Mouse (Mus musculus) midbrain, embryonic 15.5 days (tissue): Measurements from ENCODE around the gene Cadps. TPM values are rescaled to one million over a fixed set of nuclear protein-coding genes. Genes with fewer than 3 reads are reported as not detected.

Experiments used
- ATAC-seq: fragments of 200-750 bp; cut with Nextera tagmentation; replicated peaks from 2 replicates; pipeline ENCODE4 v1.8.0; 2017; ENCODE audit warnings: moderate TSS enrichment
- H3K27ac ChIP-seq: fragments of 300-500 bp; sonication (generic); 2 replicates; pipeline ENCODE4 v1.5.1; 2015; ENCODE audit warnings: mild to moderate bottlenecking, inconsistent platforms
- H3K27me3 ChIP-seq: fragments of 300-500 bp; sonication (generic); replicated peaks from 2 replicates; pipeline ENCODE4 v1.6.1; 2015; ENCODE audit warnings: inconsistent platforms
- H3K36me3 ChIP-seq: fragments of 300-500 bp; sonication (generic); replicated peaks from 2 replicates; pipeline ENCODE4 v1.6.1; 2015; ENCODE audit warnings: inconsistent platforms
- H3K4me1 ChIP-seq: fragments of 300-500 bp; sonication (generic); 2 replicates; pipeline ENCODE4 v1.6.1; 2015; ENCODE audit warnings: inconsistent platforms
- H3K4me2 ChIP-seq: fragments of 300-500 bp; sonication (generic); 2 replicates; pipeline ENCODE4 v1.6.1; 2015; ENCODE audit warnings: inconsistent platforms, mild to moderate bottlenecking, moderate library complexity
- H3K4me3 ChIP-seq: fragments of 300-500 bp; sonication (generic); 2 replicates; pipeline ENCODE4 v1.5.1; 2015; ENCODE audit warnings: mild to moderate bottlenecking, inconsistent platforms
- H3K9ac ChIP-seq: fragments of 300-500 bp; sonication (generic); 2 replicates; pipeline ENCODE4 v1.6.1; 2015; ENCODE audit warnings: mild to moderate bottlenecking, inconsistent platforms
- H3K9me3 ChIP-seq: fragments of 300-500 bp; sonication (generic); 2 replicates; pipeline ENCODE4 v1.6.1; 2016; ENCODE audit warnings: inconsistent platforms
- WGBS: fragments of 180-500 bp; shearing (Covaris S2); methylation state at CpG from one replicate; pipeline ENCODE4 v1.1.7; 2015; ENCODE audit warnings: mixed read lengths; 5-methylcytosine and 5-hydroxymethylcytosine counted together
- polyA plus RNA-seq: library from polyadenylated mRNA; unstranded; fragments of >200 nt; fragmentation: Nextera tagmentation; extraction: Ambion mirVana; gene quantifications from 2 replicates; pipeline ENCODE4 v1.2.1, GENCODE M21; 2015

Gene Cadps
- polyA plus RNA-seq, 1 experiment from 2014 or later = 43.8 TPM

DNA sequence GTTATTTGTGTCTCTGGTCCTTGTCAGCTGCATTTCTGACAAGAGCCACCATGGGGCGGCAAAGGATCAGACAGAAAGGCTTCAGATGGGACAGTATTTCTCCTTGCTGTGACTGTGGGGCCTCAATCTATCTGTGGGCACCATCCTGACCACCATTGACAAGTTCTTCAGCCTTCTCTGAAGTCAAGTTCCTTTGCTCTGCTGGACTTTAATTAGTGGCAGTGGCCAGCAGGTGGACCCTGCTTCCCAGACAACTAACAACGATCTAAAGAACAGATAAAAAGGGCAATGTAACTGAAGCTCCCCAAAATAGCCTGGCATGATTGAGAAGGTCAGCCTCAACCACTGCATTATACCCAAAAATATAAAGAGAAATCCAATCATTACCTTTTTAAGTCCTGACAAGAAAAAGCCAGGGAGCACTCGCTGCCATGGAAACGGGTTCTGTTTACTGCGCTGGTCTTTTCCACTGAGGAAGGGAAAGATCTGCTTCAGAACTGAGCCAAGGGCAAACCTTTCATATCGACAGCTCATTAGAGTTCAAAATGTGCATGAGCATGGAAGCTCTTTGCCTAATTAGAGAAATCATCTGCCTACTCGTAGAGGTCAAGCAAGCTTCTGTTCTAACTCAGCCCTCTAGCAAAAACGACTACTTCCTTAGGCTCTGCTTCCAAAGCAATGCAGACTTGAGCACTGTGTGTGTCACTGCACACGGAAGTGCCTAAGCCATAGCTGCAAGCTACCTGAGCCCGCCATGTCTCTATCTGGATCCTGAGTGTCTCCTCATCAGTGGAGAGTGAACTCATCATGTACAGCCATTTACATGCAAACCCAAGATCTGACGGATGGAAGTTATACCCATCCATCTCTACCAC, 198.4 kb downstream of the Cadps start:
- H3K4me2 ChIP-seq = no peak overlapping the region
- ATAC-seq = peak; percentile 85
- no peak overlapping the region for H3K9ac ChIP-seq
- 64% methylated on average over 11 of the region's 11 CpGs for WGBS
- H3K27me3 ChIP-seq = no peaks in the 10 kb centered on the region
- no peaks in the 10 kb centered on the region for H3K9me3 ChIP-seq
- peaks cover 16% of the 10 kb centered on the region for H3K4me1 ChIP-seq
- H3K36me3 ChIP-seq = no peaks in the 10 kb centered on the region
- H3K4me3 ChIP-seq = no peak overlapping the region
- peak overlapping the region; percentile 30; the same call in 1 of the 2 replicates for H3K27ac ChIP-seq

DNA sequence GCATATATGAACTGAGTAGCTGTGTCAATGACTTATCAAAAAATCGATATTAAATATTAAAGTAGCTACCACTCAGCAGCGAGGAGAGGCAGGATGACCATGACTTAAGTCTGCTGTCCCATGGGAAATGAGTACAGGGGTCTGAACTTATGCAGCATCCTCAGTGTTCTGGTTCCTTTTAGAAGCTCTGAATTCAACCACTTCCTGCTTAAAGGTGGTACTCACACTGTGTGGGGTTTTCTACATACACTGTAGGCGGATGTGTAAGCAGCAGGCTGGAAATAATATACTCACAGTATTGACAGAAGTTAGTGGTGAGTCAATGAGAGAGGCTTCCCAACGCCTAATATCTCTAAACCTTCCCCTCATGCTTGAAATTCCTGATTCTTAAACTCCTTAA, 215.9 kb downstream of the Cadps start:
- no peak overlapping the region for H3K4me2 ChIP-seq
- WGBS = 75% methylated on average over 4 of the region's 4 CpGs
- no peak overlapping the region for H3K9ac ChIP-seq
- H3K36me3 ChIP-seq = no peaks in the 10 kb centered on the region
- no peaks in the 10 kb centered on the region for H3K9me3 ChIP-seq
- H3K27me3 ChIP-seq = no peaks in the 10 kb centered on the region
- ATAC-seq = no peak
- H3K27ac ChIP-seq = no peak overlapping the region
- H3K4me3 ChIP-seq = no peak overlapping the region
- H3K4me1 ChIP-seq = no peaks in the 10 kb centered on the region

DNA sequence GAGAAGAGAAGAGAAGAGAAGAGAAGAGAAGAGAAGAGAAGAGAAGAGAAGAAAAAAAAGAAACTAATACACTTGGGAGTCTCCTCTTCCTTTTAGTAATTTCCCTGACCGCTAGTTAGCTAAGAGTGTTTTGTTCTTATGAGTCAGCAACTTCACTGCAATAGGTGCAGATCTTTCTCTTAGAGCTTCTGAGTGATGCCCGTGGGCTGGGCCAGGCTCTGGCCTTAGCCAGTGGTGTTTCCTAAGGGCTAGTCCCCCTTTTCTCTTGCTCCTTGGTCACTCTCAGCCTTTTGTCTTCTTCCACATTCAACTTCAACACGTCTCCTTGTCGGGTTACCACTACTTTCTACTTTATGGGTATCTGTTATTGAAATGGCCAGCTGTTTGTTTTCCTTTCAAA, 216.7 kb downstream of the Cadps start:
- H3K27ac ChIP-seq = no peak overlapping the region

DNA sequence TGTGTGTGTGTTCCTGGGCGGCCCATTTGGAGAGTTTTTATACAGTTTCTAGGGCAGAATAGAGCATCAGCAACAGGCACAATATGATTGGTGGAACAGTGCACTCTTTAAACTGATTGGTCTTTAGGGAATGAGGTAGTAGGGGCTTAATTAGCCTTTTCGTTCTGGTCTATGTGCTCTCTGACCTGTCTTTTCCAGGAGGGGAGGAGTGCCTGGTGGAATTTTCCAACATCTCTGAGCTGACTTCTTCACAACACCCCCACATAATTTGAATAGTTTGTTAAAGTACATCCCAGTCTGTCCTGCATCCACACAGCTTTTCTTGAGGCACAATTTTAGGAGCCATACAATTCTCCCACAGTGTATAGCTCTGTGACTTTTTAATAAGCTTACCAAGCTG, 220.8 kb downstream of the Cadps start:
- Histone ChIP-seq H3K36me3 (no peaks in the 10 kb centered on the region), H3K9me3 (no peaks in the 10 kb centered on the region), H3K27ac (no peak overlapping the region), H3K4me1 (no peaks in the 10 kb centered on the region), H3K27me3 (no peaks in the 10 kb centered on the region), H3K4me3 (no peak overlapping the region), H3K4me2 (no peak overlapping the region), H3K9ac (no peak overlapping the region)
- no peak for ATAC-seq
- 88% methylated on average over 2 of the region's 2 CpGs for WGBS

More for the DNA sequence above, 216.7 kb downstream of the Cadps start:
- ATAC-seq = no peak
- Histone ChIP-seq H3K9ac (no peak overlapping the region), H3K4me3 (no peak overlapping the region), H3K4me1 (no peaks in the 10 kb centered on the region), H3K4me2 (no peak overlapping the region), H3K36me3 (no peaks in the 10 kb centered on the region), H3K9me3 (no peaks in the 10 kb centered on the region), H3K27me3 (no peaks in the 10 kb centered on the region)
- WGBS = 83% methylated on average over 4 of the region's 4 CpGs

DNA sequence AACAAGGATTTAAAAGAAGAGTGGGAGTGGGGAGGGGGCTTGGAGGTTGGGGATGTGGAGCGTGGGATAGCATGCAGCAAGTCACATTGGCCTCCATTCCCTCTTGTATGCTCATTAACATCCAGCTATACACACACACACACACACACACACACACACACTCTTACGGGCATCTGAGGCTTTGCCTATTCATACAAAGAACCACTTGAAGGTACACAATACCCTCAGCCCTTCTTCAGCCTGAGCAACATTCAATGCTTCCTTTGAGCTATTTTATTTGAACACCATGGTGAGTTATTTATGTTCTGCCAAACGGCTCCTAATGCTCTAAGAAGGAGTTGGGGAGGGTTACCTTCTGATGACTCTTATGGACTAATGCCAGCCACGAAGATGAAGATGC, 227.6 kb downstream of the Cadps start:
- Histone ChIP-seq H3K27ac (no peak overlapping the region), H3K9me3 (no peaks in the 10 kb centered on the region), H3K4me2 (no peak overlapping the region), H3K36me3 (peaks cover 4% of the 10 kb centered on the region; the same call in 1 of the 2 replicates), H3K4me3 (no peak overlapping the region), H3K27me3 (no peaks in the 10 kb centered on the region), H3K9ac (no peak overlapping the region), H3K4me1 (peaks cover 2% of the 10 kb centered on the region; the same call in 1 of the 2 replicates)
- peak; percentile 74 for ATAC-seq
- 44% methylated on average over 4 of the region's 4 CpGs for WGBS

DNA sequence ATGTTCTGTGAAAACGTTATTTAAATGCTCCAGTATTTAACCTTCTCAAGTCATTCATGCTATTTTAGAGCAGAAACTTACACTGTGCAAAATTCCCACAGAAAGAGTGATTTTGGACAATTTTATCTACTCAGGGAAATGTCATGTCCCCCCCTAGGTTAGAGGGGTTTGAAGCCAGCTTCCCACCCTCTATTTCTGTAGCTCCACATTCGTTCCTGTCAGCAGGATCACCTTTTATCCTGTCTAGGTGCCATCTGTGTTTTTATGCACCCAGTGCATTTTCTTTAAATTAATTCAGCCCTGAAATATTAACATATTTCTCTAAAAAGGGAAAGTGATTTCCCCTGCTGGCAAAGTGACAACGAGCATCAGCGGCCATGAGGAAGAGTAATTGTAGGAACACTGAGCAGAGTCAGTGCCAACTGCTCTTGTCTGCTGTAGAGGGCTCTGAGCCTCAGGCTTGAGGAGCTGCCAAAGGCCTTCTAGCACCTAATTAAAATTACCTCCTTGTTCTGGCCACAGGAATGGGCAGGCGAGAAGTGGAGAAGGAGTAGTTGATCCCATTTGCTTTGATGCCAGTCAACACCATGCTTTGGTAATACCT, 230.3 kb downstream of the Cadps start:
- no peaks in the 10 kb centered on the region for H3K27me3 ChIP-seq
- peak; percentile 65; the same call in 1 of the 2 replicates for ATAC-seq
- H3K27ac ChIP-seq = peak overlapping the region; percentile 17; the same call in 1 of the 2 replicates
- peaks cover 4% of the 10 kb centered on the region; the same call in 1 of the 2 replicates for H3K36me3 ChIP-seq
- peaks cover 2% of the 10 kb centered on the region; the same call in 1 of the 2 replicates for H3K4me1 ChIP-seq
- H3K4me2 ChIP-seq = no peak overlapping the region
- 51% methylated on average over 5 of the region's 5 CpGs for WGBS
- no peak overlapping the region for H3K4me3 ChIP-seq
- no peak overlapping the region for H3K9ac ChIP-seq
- H3K9me3 ChIP-seq = no peaks in the 10 kb centered on the region

DNA sequence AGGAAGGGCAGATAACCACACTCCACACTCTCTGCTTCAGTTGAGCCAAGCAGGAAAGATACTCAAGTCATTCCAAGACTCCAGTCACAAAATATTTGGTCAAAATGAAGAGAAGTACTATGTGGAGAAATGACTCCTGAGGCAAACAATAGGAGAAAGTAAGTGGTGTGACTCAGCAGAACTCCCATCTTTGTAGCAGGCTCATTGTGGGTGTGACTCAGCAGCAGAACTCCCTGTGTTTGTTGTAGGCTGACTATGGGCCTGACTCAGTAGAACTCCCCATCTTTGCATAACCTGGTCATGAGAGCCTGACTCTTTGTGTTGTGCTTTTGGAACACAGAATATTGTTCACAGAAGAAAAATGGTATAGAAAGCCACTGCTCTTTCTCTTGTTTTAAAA, 231.1 kb downstream of the Cadps start:
- no peak for ATAC-seq
- H3K4me2 ChIP-seq = no peak overlapping the region
- H3K36me3 ChIP-seq = peaks cover 4% of the 10 kb centered on the region; the same call in 1 of the 2 replicates
- H3K9ac ChIP-seq = no peak overlapping the region
- H3K27me3 ChIP-seq = no peaks in the 10 kb centered on the region
- no peak overlapping the region for H3K4me3 ChIP-seq
- H3K9me3 ChIP-seq = no peaks in the 10 kb centered on the region
- H3K27ac ChIP-seq = no peak overlapping the region
- H3K4me1 ChIP-seq = peaks cover 2% of the 10 kb centered on the region; the same call in 1 of the 2 replicates

DNA sequence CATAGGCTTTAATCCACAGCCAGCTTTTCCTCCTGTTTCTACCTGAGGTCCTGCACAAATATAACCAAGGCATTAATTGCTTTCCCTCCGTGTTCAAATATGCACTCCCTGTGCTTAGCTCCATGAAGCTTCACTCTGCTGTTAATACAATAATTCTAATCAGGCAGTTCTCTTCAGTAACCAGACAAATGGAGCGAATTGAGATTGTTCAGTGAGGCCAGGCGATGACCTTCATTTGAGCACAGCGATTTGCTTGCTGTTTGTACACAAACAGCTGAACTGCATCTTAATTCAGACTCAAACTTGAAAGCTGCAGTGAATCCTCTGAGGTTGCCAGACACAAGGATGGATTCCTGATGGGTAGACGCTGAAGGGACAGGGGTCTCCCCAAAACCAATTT, 239.3 kb downstream of the Cadps start:
- Histone ChIP-seq H3K4me3 (no peak overlapping the region), H3K36me3 (no peaks in the 10 kb centered on the region), H3K27ac (no peak overlapping the region), H3K4me2 (no peak overlapping the region), H3K9ac (no peak overlapping the region), H3K27me3 (no peaks in the 10 kb centered on the region), H3K4me1 (peaks cover 9% of the 10 kb centered on the region; the same call in 1 of the 2 replicates), H3K9me3 (no peaks in the 10 kb centered on the region)
- ATAC-seq = no peak
- 67% methylated on average over 5 of the region's 5 CpGs for WGBS

DNA sequence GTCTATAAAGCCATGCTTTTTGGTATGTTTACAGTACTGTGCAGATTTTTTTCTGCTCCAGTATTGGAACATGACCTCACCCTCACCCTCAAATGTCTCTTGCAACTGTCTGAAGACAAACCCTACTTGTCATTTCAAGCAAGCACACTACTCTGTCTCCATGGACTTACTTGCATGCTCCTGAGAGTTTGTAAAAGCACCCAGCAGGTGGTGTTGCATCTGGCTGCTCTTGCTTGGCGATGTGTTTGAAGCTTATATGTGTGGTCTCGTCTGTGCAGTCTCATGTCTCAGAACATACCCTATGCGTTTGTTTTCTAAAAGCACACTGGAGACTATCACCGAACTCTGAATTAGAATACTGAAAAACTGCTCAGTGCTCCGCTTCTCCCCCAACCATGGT, 241.2 kb downstream of the Cadps start:
- H3K9ac ChIP-seq = no peak overlapping the region
- no peak overlapping the region for H3K27ac ChIP-seq
- peaks cover 9% of the 10 kb centered on the region; the same call in 1 of the 2 replicates for H3K4me1 ChIP-seq
- H3K4me2 ChIP-seq = no peak overlapping the region
- ATAC-seq = no peak
- H3K27me3 ChIP-seq = no peaks in the 10 kb centered on the region
- H3K9me3 ChIP-seq = no peaks in the 10 kb centered on the region
- no peak overlapping the region for H3K4me3 ChIP-seq
- no peaks in the 10 kb centered on the region for H3K36me3 ChIP-seq
- WGBS = 61% methylated on average over 5 of the region's 5 CpGs

DNA sequence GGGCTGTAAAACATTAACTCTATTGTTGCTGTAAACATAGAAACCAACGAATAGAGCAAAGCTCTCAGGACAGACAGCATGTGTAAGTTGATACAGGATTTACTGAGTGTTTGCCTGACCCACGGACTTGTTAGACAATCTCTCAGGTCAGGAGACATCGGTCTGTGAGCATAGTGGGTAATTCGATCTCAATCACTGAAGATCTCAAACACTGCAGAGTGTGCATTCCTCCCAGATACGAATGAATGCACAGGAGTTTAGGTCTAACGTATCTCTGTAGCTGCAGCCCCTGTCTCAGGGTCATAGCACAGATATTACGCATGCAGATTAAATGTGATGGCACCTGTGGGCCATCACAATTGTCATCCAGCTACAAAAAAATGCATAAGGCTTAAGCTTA, 242.1 kb downstream of the Cadps start:
- Histone ChIP-seq H3K4me1 (peaks cover 9% of the 10 kb centered on the region; the same call in 1 of the 2 replicates), H3K9me3 (no peaks in the 10 kb centered on the region), H3K4me3 (no peak overlapping the region), H3K4me2 (no peak overlapping the region), H3K9ac (no peak overlapping the region), H3K36me3 (no peaks in the 10 kb centered on the region), H3K27me3 (no peaks in the 10 kb centered on the region), H3K27ac (no peak overlapping the region)
- no peak for ATAC-seq
- WGBS = 24% methylated on average over 7 of the region's 7 CpGs

DNA sequence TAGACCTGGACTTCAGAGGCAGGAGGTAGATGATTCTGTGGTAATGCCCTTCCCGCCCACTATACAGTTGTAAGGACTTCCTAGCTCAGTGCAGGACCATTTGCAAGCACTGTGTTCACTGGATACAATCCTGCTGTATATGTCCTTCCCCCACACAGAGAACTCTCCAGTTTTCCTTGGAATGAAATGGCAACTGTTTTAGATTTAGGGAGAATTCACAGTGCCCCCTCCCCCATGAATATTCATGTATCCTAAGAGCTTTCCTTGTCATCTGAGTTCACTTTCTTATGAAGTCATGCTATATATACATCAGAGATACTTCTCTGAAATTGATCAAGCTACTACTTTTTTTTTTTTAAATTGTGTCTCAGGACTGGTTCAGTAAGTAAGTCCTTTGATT, 244.7 kb downstream of the Cadps start:
- no peaks in the 10 kb centered on the region for H3K27me3 ChIP-seq
- H3K36me3 ChIP-seq = no peaks in the 10 kb centered on the region
- 95% methylated on average over 1 of the region's 1 CpGs for WGBS
- H3K4me3 ChIP-seq = no peak overlapping the region
- no peak for ATAC-seq
- H3K9ac ChIP-seq = no peak overlapping the region
- H3K4me1 ChIP-seq = peaks cover 9% of the 10 kb centered on the region; the same call in 1 of the 2 replicates
- H3K4me2 ChIP-seq = no peak overlapping the region
- no peak overlapping the region for H3K27ac ChIP-seq
- no peaks in the 10 kb centered on the region for H3K9me3 ChIP-seq

DNA sequence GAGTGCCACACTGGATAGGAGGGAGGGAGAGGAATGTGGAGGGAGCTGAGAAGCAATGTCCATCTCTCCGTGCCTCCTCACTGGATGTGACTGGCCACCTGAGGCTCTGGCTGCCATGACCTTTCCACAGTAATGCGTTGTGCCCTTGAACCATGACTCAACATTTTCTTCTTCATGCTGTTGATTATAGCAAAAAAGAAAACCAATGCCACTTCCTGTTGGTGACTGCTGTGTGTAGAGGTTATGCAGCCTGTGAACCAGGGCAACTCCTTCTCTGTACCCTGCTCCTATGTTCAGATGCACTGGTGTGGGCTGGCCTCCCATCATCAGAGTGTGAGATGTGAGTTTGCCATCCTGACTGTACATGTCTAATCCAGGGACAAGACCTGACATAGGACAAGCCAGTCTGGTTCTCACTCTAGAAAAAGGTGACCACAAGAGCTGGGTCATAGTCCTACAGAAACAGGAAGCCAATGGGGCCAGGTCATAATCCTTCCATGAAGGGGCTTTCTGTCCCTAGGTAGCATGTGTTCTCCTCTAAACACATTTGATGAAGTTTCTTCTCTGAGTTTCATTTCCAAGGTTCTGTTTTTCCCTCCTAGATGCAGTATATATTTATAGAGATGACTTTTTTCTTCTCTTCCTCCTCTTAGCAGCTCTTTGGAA, 245.3 kb downstream of the Cadps start:
- H3K4me3 ChIP-seq = no peak overlapping the region
- H3K36me3 ChIP-seq = no peaks in the 10 kb centered on the region
- no peak overlapping the region for H3K27ac ChIP-seq
- peaks cover 9% of the 10 kb centered on the region; the same call in 1 of the 2 replicates for H3K4me1 ChIP-seq
- H3K9ac ChIP-seq = no peak overlapping the region
- no peaks in the 10 kb centered on the region for H3K27me3 ChIP-seq
- no peak for ATAC-seq
- WGBS = 76% methylated on average over 2 of the region's 2 CpGs
- H3K9me3 ChIP-seq = no peaks in the 10 kb centered on the region
- H3K4me2 ChIP-seq = no peak overlapping the region
